Mouse (Mus musculus) liver, embryonic 14.5 days (tissue): ENCODE results near the gene Ntrk1.

Experiments
- CTCF ChIP-seq: IDR thresholded peaks from 2 replicates; pipeline ENCODE4 v1.5.1; 2016; ENCODE audit warnings: antibody characterized with exemption, low read depth, control low read depth
- EP300 ChIP-seq: IDR thresholded peaks from 2 replicates; pipeline ENCODE4 v1.6.1; 2016; ENCODE audit warnings: antibody characterized with exemption, low read depth

DNA sequence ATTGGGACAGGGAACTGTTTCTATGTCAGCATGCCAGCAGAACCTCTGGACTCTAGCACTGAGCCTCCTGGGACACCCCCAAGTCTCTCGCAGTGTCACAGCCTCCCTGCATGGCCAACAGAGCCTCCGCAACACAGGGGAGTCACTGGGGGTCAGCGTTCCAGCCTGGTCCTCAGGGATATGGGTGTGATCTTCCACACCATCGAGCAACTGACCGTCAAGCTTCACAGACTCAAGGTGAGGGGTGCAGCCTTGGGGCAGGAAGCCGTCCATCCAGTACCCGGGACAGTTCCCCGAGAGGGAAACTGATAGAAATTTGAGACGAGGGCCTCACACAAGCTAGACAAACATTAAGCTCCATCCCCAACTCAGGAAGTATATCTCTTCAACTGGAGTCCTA is 59.6 kb downstream of the Ntrk1 start:
- TF ChIP-seq CTCF (no peak), EP300 (no peak)
